Mouse (Mus musculus) kidney, postnatal 0 days (tissue): ENCODE results near the gene Ddx4. TPM values are rescaled to one million over a fixed set of nuclear protein-coding genes. Genes with fewer than 3 reads are reported as not detected.

Experiments used
- ATAC-seq: fragments of 200-750 bp; cut with Nextera tagmentation; replicated peaks from 2 replicates; pipeline ENCODE4 v1.8.0; 2017; ENCODE audit warnings: low read depth, moderate number of reproducible peaks, moderate TSS enrichment, moderate library complexity; ENCODE audit not compliant: low FRiP score
- DNase-seq: peaks from one replicate; pipeline ENCODE4 v3.0.0-alpha.2; 2016; ENCODE audit warnings: low spot score
- H3K27ac ChIP-seq: fragments of 300-500 bp; sonication (generic); 2 replicates; pipeline ENCODE4 v1.5.1; 2014; ENCODE audit warnings: mild to moderate bottlenecking
- H3K27me3 ChIP-seq: fragments of 300-500 bp; sonication (generic); 2 replicates; pipeline ENCODE4 v1.6.1; 2014; ENCODE audit warnings: low read length, mixed read lengths; ENCODE audit not compliant: insufficient read depth
- H3K36me3 ChIP-seq: fragments of 300-500 bp; sonication (generic); 2 replicates; pipeline ENCODE4 v1.6.1; 2014; ENCODE audit warnings: low read length, mixed read lengths; ENCODE audit not compliant: insufficient read depth
- H3K4me1 ChIP-seq: fragments of 300-500 bp; sonication (generic); replicated peaks from 2 replicates; pipeline ENCODE4 v1.6.1; 2014; ENCODE audit warnings: antibody characterized with exemption, low read length, mixed read lengths; ENCODE audit not compliant: insufficient read depth
- H3K4me2 ChIP-seq: fragments of 300-500 bp; sonication (generic); 2 replicates; pipeline ENCODE4 v1.6.1; 2014; ENCODE audit warnings: mild to moderate bottlenecking, low read length, moderate library complexity, mixed read lengths
- H3K4me3 ChIP-seq: fragments of 300-500 bp; sonication (generic); replicated peaks from 2 replicates; pipeline ENCODE4 v1.5.1; 2014; ENCODE audit warnings: low read depth, low read length
- H3K9ac ChIP-seq: fragments of 300-500 bp; sonication (generic); 2 replicates; pipeline ENCODE4 v1.6.1; 2014; ENCODE audit warnings: low read depth, low read length
- H3K9me3 ChIP-seq: fragments of 300-500 bp; sonication (generic); replicated peaks from 2 replicates; pipeline ENCODE4 v1.6.1; 2016; ENCODE audit warnings: low read length, inconsistent platforms, mixed read lengths
- CTCF ChIP-seq: IDR thresholded peaks from 2 replicates; pipeline ENCODE4 v1.5.1; 2016; ENCODE audit warnings: antibody characterized with exemption, low read depth, mild to moderate bottlenecking, moderate library complexity
- WGBS: fragments of 180-500 bp; shearing (Covaris S2); extraction: QIAGEN DNeasy Blood & Tissue Kit; methylation state at CpG from one replicate; pipeline ENCODE4 v1.1.7; 2014; 5-methylcytosine and 5-hydroxymethylcytosine counted together
- polyA plus RNA-seq: library from polyadenylated mRNA; unstranded; fragments of >200 nt; fragmentation: Nextera tagmentation; extraction: Ambion mirVana; gene quantifications from 2 replicates; pipeline ENCODE4 v1.2.1, GENCODE M21; 2015

Gene Ddx4
- 0.36 and 0.47 TPM in 2 replicates for polyA plus RNA-seq

DNA sequence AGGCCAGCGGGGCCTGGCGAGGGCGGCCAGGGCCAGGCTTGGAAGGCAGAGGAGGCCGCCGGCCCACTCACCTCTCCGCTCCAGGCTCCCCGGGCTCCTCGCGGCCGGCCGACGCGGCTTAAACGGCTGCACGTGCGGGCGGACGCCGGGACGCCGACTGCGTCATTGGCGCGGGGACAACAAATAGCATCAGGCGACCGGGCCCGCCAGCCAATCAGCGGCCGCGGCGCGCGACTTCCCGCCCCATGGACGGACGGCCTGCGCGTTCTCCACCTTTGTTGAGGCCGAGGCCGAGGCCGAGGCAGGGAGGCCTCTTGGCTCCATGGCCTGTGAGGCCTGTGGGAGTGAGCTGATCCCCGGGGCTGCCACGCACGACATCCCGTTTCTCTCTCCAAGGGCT is at the start of gene Ddx4:
Ddx4 (minus strand) TSS at position 271 of the 400 bp plus-strand sequence.
- no peak for ATAC-seq
- Histone ChIP-seq H3K4me2 (no peak within 1 kb of the TSS), H3K4me3 (no peak within 1 kb of the TSS), H3K27ac (no peak within 1 kb of the TSS), H3K36me3 (no peaks in the 10 kb centered on the region), H3K9me3 (peaks cover 6% of the 10 kb centered on the region; the same call in 1 of the 2 replicates), H3K4me1 (no peaks in the 10 kb centered on the region), H3K27me3 (no peaks in the 10 kb centered on the region), H3K9ac (no peak within 1 kb of the TSS)
- WGBS = 83% methylated on average over 45 of the region's 45 CpGs
- no peak for DNase-seq
- TF ChIP-seq CTCF = no peak

DNA sequence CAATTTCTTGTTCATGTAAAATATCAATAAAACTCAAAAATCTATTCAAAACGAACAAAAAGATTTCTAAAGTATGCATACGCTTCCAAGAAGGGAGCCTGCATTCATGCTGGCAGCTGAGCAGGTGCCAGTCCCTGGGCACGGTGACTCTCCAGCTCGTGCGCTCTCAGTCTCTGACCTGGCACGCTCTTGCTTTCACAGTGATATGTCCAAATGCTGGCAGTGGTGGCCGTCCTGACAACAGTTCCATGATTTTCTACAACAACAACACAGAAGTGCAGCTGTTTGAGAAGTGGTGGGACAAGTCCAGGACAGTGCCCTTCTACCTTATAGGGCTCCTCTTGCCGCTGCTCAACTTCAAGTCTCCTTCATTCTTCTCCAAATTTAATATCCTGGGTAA is 49.0 kb upstream of the Ddx4 start:
- 0 out of 2 replicates have a peak, but pooled peaks cover 4% of the 10 kb centered on the region for H3K36me3 ChIP-seq
- no peak for DNase-seq
- H3K9me3 ChIP-seq = no peaks in the 10 kb centered on the region
- H3K4me1 ChIP-seq = no peaks in the 10 kb centered on the region
- no peak overlapping the region for H3K4me3 ChIP-seq
- no peak overlapping the region for H3K4me2 ChIP-seq
- no peaks in the 10 kb centered on the region for H3K27me3 ChIP-seq
- H3K9ac ChIP-seq = no peak overlapping the region
- ATAC-seq = no peak
- H3K27ac ChIP-seq = no peak overlapping the region
- 92% methylated on average over 8 of the region's 8 CpGs for WGBS
- TF ChIP-seq CTCF = no peak

GRCm38 (mm10) chr13:112695526-112696240 is 43.4 kb upstream of the Ddx4 start:
- H3K27ac ChIP-seq = no peak overlapping the region

GRCm38 (mm10) chr13:112692870-112693553 is 40.7 kb upstream of the Ddx4 start:
- Histone ChIP-seq H3K27ac (no peak overlapping the region), H3K9ac (no peak overlapping the region), H3K9me3 (no peaks in the 10 kb centered on the region), H3K36me3 (no peaks in the 10 kb centered on the region), H3K4me2 (no peak overlapping the region), H3K4me3 (no peak overlapping the region), H3K4me1 (no peaks in the 10 kb centered on the region), H3K27me3 (no peaks in the 10 kb centered on the region)
- DNase-seq (no peak), ATAC-seq (no peak)
- no peak for TF ChIP-seq CTCF
- WGBS = 90% methylated on average over 10 of the region's 10 CpGs

More at GRCm38 (mm10) chr13:112695526-112696240, 43.4 kb upstream of the Ddx4 start:
- DNase-seq (no peak), ATAC-seq (no peak)
- H3K4me2 ChIP-seq = no peak overlapping the region
- no peaks in the 10 kb centered on the region for H3K36me3 ChIP-seq
- H3K4me3 ChIP-seq = no peak overlapping the region
- no peak for TF ChIP-seq CTCF
- no peaks in the 10 kb centered on the region for H3K4me1 ChIP-seq
- H3K9me3 ChIP-seq = no peaks in the 10 kb centered on the region
- WGBS = 95% methylated on average over 8 of the region's 8 CpGs
- no peak overlapping the region for H3K9ac ChIP-seq
- no peaks in the 10 kb centered on the region for H3K27me3 ChIP-seq

GRCm38 (mm10) chr13:112686155-112686554 is 33.9 kb upstream of the Ddx4 start:
- TF ChIP-seq CTCF = no peak
- H3K4me2 ChIP-seq = no peak overlapping the region
- 74% methylated on average over 2 of the region's 2 CpGs for WGBS
- no peaks in the 10 kb centered on the region for H3K9me3 ChIP-seq
- H3K27ac ChIP-seq = no peak overlapping the region
- H3K36me3 ChIP-seq = no peaks in the 10 kb centered on the region
- H3K9ac ChIP-seq = no peak overlapping the region
- H3K4me3 ChIP-seq = no peak overlapping the region
- H3K4me1 ChIP-seq = no peaks in the 10 kb centered on the region
- ATAC-seq (no peak), DNase-seq (no peak)
- no peaks in the 10 kb centered on the region for H3K27me3 ChIP-seq

- WGBS = 89% methylated on average over 6 of the region's 6 CpGs
- no peak for TF ChIP-seq CTCF
- DNase-seq = no peak
- H3K4me1 ChIP-seq = no peaks in the 10 kb centered on the region
- no peak overlapping the region for H3K4me2 ChIP-seq
- H3K9ac ChIP-seq = no peak overlapping the region
- no peak for ATAC-seq
- H3K36me3 ChIP-seq = no peaks in the 10 kb centered on the region
- H3K27me3 ChIP-seq = no peaks in the 10 kb centered on the region
- H3K9me3 ChIP-seq = no peaks in the 10 kb centered on the region
- H3K4me3 ChIP-seq = no peak overlapping the region
- H3K27ac ChIP-seq = no peak overlapping the region
Observed at GRCm38 (mm10) chr13:112683970-112684369, 31.7 kb upstream of the Ddx4 start.
